Mouse (Mus musculus) limb, embryonic 12.5 days (tissue): ENCODE results near the gene Ccdc88c. TPM values are rescaled to one million over a fixed set of nuclear protein-coding genes. Genes with fewer than 3 reads are reported as not detected.

ENCODE experiments used
- ATAC-seq: fragments of 200-750 bp; cut with Nextera tagmentation; 2 replicates; pipeline ENCODE4 v1.8.0; 2017; ENCODE audit warnings: low read depth, moderate TSS enrichment; ENCODE audit not compliant: insufficient number of reproducible peaks, insufficient read depth, low FRiP score, low TSS enrichment
- H3K27ac ChIP-seq: fragments of 300-500 bp; sonication (generic); 2 replicates; pipeline ENCODE4 v1.5.1; 2016; ENCODE audit warnings: mild to moderate bottlenecking, moderate library complexity
- H3K27me3 ChIP-seq: fragments of 300-500 bp; sonication (generic); 2 replicates; pipeline ENCODE4 v1.6.1; 2016; ENCODE audit warnings: mild to moderate bottlenecking, moderate library complexity
- H3K36me3 ChIP-seq: fragments of 300-500 bp; sonication (generic); 2 replicates; pipeline ENCODE4 v1.6.1; 2016; ENCODE audit warnings: mild to moderate bottlenecking, moderate library complexity
- H3K4me1 ChIP-seq: fragments of 300-500 bp; sonication (generic); replicated peaks from 2 replicates; pipeline ENCODE4 v1.6.1; 2016
- H3K4me2 ChIP-seq: fragments of 300-500 bp; sonication (generic); 2 replicates; pipeline ENCODE4 v1.6.1; 2016; ENCODE audit warnings: mild to moderate bottlenecking, moderate library complexity
- H3K4me3 ChIP-seq: fragments of 300-500 bp; sonication (generic); replicated peaks from 2 replicates; pipeline ENCODE4 v1.5.1; 2016; ENCODE audit warnings: mild to moderate bottlenecking
- H3K9ac ChIP-seq: fragments of 300-500 bp; sonication (generic); replicated peaks from 2 replicates; pipeline ENCODE4 v1.6.1; 2016; ENCODE audit warnings: mild to moderate bottlenecking, moderate library complexity
- H3K9me3 ChIP-seq: fragments of 300-500 bp; sonication (generic); 2 replicates; pipeline ENCODE4 v1.6.1; 2016; ENCODE audit warnings: mild to moderate bottlenecking, moderate library complexity
- WGBS: fragments of 180-500 bp; shearing (Covaris S2); methylation state at CpG from one replicate; pipeline ENCODE4 v1.1.7; 2016; 5-methylcytosine and 5-hydroxymethylcytosine counted together
- polyA plus RNA-seq: library from polyadenylated mRNA; unstranded; fragments of >200 nt; fragmentation: Nextera tagmentation; extraction: Ambion mirVana; gene quantifications from 2 replicates; pipeline ENCODE4 v1.2.1, GENCODE M21; 2016

Gene Ccdc88c
- polyA plus RNA-seq, 1 experiment from 2014 or later: 4.2 TPM

GRCm38 (mm10) chr12:100958621-100959592 is 69.9 kb downstream of the Ccdc88c start:
- H3K4me1 ChIP-seq: peaks cover 29% of the 10 kb centered on the region
- no peak for ATAC-seq
- H3K4me3 ChIP-seq: no peak overlapping the region
- no peak overlapping the region for H3K4me2 ChIP-seq
- WGBS: 73% methylated on average over 15 of the region's 15 CpGs
- H3K27ac ChIP-seq: no peak overlapping the region
- peaks cover 29% of the 10 kb centered on the region for H3K27me3 ChIP-seq
- no peaks in the 10 kb centered on the region for H3K36me3 ChIP-seq
- no peaks in the 10 kb centered on the region for H3K9me3 ChIP-seq
- H3K9ac ChIP-seq: no peak overlapping the region

GRCm38 (mm10) chr12:100958006-100958405 is 70.8 kb downstream of the Ccdc88c start:
- Histone ChIP-seq H3K4me1 (peaks cover 29% of the 10 kb centered on the region), H3K27ac (no peak overlapping the region), H3K9me3 (no peaks in the 10 kb centered on the region), H3K4me2 (no peak overlapping the region), H3K4me3 (no peak overlapping the region), H3K36me3 (no peaks in the 10 kb centered on the region), H3K27me3 (peaks cover 29% of the 10 kb centered on the region), H3K9ac (no peak overlapping the region)
- 18% methylated on average over 5 of the region's 5 CpGs for WGBS
- peak; percentile 67 for ATAC-seq

- Histone ChIP-seq H3K4me1 (peaks cover 37% of the 10 kb centered on the region), H3K36me3 (no peaks in the 10 kb centered on the region), H3K27me3 (peaks cover 29% of the 10 kb centered on the region), H3K27ac (no peak overlapping the region; the same call in 1 of the 2 replicates), H3K4me3 (no peak overlapping the region), H3K4me2 (no peak overlapping the region), H3K9ac (no peak overlapping the region), H3K9me3 (no peaks in the 10 kb centered on the region)
- no peak for ATAC-seq
- 68% methylated on average over 3 of the region's 3 CpGs for WGBS
Measured at GRCm38 (mm10) chr12:100957257-100957656, 71.6 kb downstream of the Ccdc88c start.

GRCm38 (mm10) chr12:100956825-100957224 is 72.0 kb downstream of the Ccdc88c start:
- no peaks in the 10 kb centered on the region for H3K36me3 ChIP-seq
- H3K27ac ChIP-seq: peak overlapping the region; percentile 12; the same call in 1 of the 2 replicates
- H3K27me3 ChIP-seq: peaks cover 29% of the 10 kb centered on the region
- peaks cover 38% of the 10 kb centered on the region for H3K4me1 ChIP-seq
- H3K9me3 ChIP-seq: no peaks in the 10 kb centered on the region
- H3K9ac ChIP-seq: no peak overlapping the region
- no peak for ATAC-seq
- no peak overlapping the region for H3K4me3 ChIP-seq
- no peak overlapping the region for H3K4me2 ChIP-seq
- 62% methylated on average over 4 of the region's 4 CpGs for WGBS

- 75% methylated on average over 2 of the region's 2 CpGs for WGBS
- Histone ChIP-seq H3K27ac (no peak overlapping the region), H3K4me3 (no peak overlapping the region), H3K4me2 (no peak overlapping the region), H3K36me3 (no peaks in the 10 kb centered on the region), H3K9ac (no peak overlapping the region), H3K9me3 (no peaks in the 10 kb centered on the region), H3K4me1 (peaks cover 38% of the 10 kb centered on the region), H3K27me3 (peaks cover 29% of the 10 kb centered on the region)
- ATAC-seq: no peak
Measured at GRCm38 (mm10) chr12:100956028-100956427, 72.8 kb downstream of the Ccdc88c start.

GRCm38 (mm10) chr12:100953926-100954325 is 74.9 kb downstream of the Ccdc88c start:
- Histone ChIP-seq H3K27me3 (peaks cover 20% of the 10 kb centered on the region), H3K4me3 (no peak overlapping the region), H3K4me2 (no peak overlapping the region), H3K27ac (no peak overlapping the region), H3K9ac (no peak overlapping the region), H3K36me3 (no peaks in the 10 kb centered on the region), H3K9me3 (no peaks in the 10 kb centered on the region), H3K4me1 (peaks cover 37% of the 10 kb centered on the region)
- WGBS: 81% methylated on average over 8 of the region's 8 CpGs
- ATAC-seq: no peak

GRCm38 (mm10) chr12:100952193-100952931 is 76.5 kb downstream of the Ccdc88c start:
- no peaks in the 10 kb centered on the region for H3K9me3 ChIP-seq
- H3K27me3 ChIP-seq: peaks cover 19% of the 10 kb centered on the region
- no peak overlapping the region for H3K4me2 ChIP-seq
- H3K36me3 ChIP-seq: no peaks in the 10 kb centered on the region
- no peak overlapping the region for H3K9ac ChIP-seq
- WGBS: 39% methylated on average over 9 of the region's 9 CpGs
- H3K27ac ChIP-seq: no peak overlapping the region
- ATAC-seq: peak; percentile 58
- H3K4me1 ChIP-seq: peaks cover 24% of the 10 kb centered on the region
- H3K4me3 ChIP-seq: no peak overlapping the region

GRCm38 (mm10) chr12:100949146-100949545 is 79.7 kb downstream of the Ccdc88c start:
- Histone ChIP-seq H3K4me3 (no peak overlapping the region), H3K9ac (no peak overlapping the region), H3K4me2 (no peak overlapping the region), H3K27me3 (peaks cover 2% of the 10 kb centered on the region; the same call in 1 of the 2 replicates), H3K27ac (no peak overlapping the region), H3K36me3 (peaks cover 20% of the 10 kb centered on the region), H3K4me1 (peaks cover 9% of the 10 kb centered on the region), H3K9me3 (no peaks in the 10 kb centered on the region)
- WGBS: 78% methylated on average over 5 of the region's 5 CpGs
- no peak for ATAC-seq

- 88% methylated on average over 6 of the region's 6 CpGs for WGBS
- peaks cover 20% of the 10 kb centered on the region for H3K36me3 ChIP-seq
Measured at GRCm38 (mm10) chr12:100948021-100948420, 80.8 kb downstream of the Ccdc88c start.

GRCm38 (mm10) chr12:100945948-100946347 is 82.9 kb downstream of the Ccdc88c start:
- 82% methylated on average over 12 of the region's 12 CpGs for WGBS
- peaks cover 27% of the 10 kb centered on the region for H3K36me3 ChIP-seq
- no peak for ATAC-seq

More at GRCm38 (mm10) chr12:100948021-100948420, 80.8 kb downstream of the Ccdc88c start:
- H3K9ac ChIP-seq: no peak overlapping the region
- no peak for ATAC-seq
- no peak overlapping the region for H3K27ac ChIP-seq
- peaks cover 9% of the 10 kb centered on the region for H3K4me1 ChIP-seq
- H3K9me3 ChIP-seq: no peaks in the 10 kb centered on the region
- no peaks in the 10 kb centered on the region; the same call in 1 of the 2 replicates for H3K27me3 ChIP-seq
- H3K4me3 ChIP-seq: no peak overlapping the region
- no peak overlapping the region for H3K4me2 ChIP-seq

GRCm38 (mm10) chr12:100945501-100945900 is 83.4 kb downstream of the Ccdc88c start:
- Histone ChIP-seq H3K4me2 (no peak overlapping the region), H3K4me1 (no peaks in the 10 kb centered on the region), H3K27me3 (no peaks in the 10 kb centered on the region; the same call in 1 of the 2 replicates), H3K9me3 (no peaks in the 10 kb centered on the region), H3K36me3 (peaks cover 29% of the 10 kb centered on the region), H3K4me3 (no peak overlapping the region), H3K9ac (no peak overlapping the region), H3K27ac (no peak overlapping the region)
- WGBS: 86% methylated on average over 12 of the region's 12 CpGs
- ATAC-seq: no peak

More at GRCm38 (mm10) chr12:100945948-100946347, 82.9 kb downstream of the Ccdc88c start:
- no peak overlapping the region for H3K9ac ChIP-seq
- no peaks in the 10 kb centered on the region; the same call in 1 of the 2 replicates for H3K27me3 ChIP-seq
- H3K4me3 ChIP-seq: no peak overlapping the region
- H3K27ac ChIP-seq: no peak overlapping the region
- H3K4me2 ChIP-seq: no peak overlapping the region
- no peaks in the 10 kb centered on the region for H3K4me1 ChIP-seq
- no peaks in the 10 kb centered on the region for H3K9me3 ChIP-seq
